Mouse (Mus musculus) hindbrain, postnatal 0 days (tissue): ENCODE results near the gene Tcte1. TPM values are rescaled to one million over a fixed set of nuclear protein-coding genes. Genes with fewer than 3 reads are reported as not detected.

Experiments used
- ATAC-seq: fragments of 200-750 bp; cut with Nextera tagmentation; 2 replicates; pipeline ENCODE4 v1.8.0; 2017; ENCODE audit warnings: mild to moderate bottlenecking, moderate TSS enrichment, moderate library complexity
- DNase-seq: peaks from one replicate; pipeline ENCODE4 v3.0.0-alpha.2; 2015; ENCODE audit warnings: low spot score
- H3K27ac ChIP-seq: fragments of 300-500 bp; sonication (generic); 2 replicates; pipeline ENCODE4 v1.5.1; 2014; ENCODE audit warnings: mild to moderate bottlenecking
- H3K27me3 ChIP-seq: fragments of 300-500 bp; sonication (generic); 2 replicates; pipeline ENCODE4 v1.6.1; 2014; ENCODE audit warnings: low read length, mixed read lengths; ENCODE audit not compliant: insufficient read depth
- H3K36me3 ChIP-seq: fragments of 300-500 bp; sonication (generic); 2 replicates; pipeline ENCODE4 v1.6.1; 2014; ENCODE audit warnings: low read length, mixed read lengths; ENCODE audit not compliant: insufficient read depth
- H3K4me1 ChIP-seq: fragments of 300-500 bp; sonication (generic); 2 replicates; pipeline ENCODE4 v1.6.1; 2014; ENCODE audit warnings: antibody characterized with exemption, low read length, mixed read lengths; ENCODE audit not compliant: insufficient read depth
- H3K4me2 ChIP-seq: fragments of 300-500 bp; sonication (generic); 2 replicates; pipeline ENCODE4 v1.6.1; 2014; ENCODE audit warnings: low read depth, mild to moderate bottlenecking, low read length, moderate library complexity, mixed read lengths
- H3K4me3 ChIP-seq: fragments of 300-500 bp; sonication (generic); 2 replicates; pipeline ENCODE4 v1.5.1; 2014; ENCODE audit warnings: low read length
- H3K9ac ChIP-seq: fragments of 300-500 bp; sonication (generic); replicated peaks from 2 replicates; pipeline ENCODE4 v1.6.1; 2014; ENCODE audit warnings: mild to moderate bottlenecking, low read length, moderate library complexity, mixed read lengths
- H3K9me3 ChIP-seq: fragments of 300-500 bp; sonication (generic); 2 replicates; pipeline ENCODE4 v1.6.1; 2016; ENCODE audit warnings: low read length, mixed read lengths
- CTCF ChIP-seq: IDR thresholded peaks from 2 replicates; pipeline ENCODE4 v1.5.1; 2016; ENCODE audit warnings: antibody characterized with exemption, control low read depth, low read depth
- WGBS: fragments of 180-500 bp; shearing (Covaris S2); extraction: QIAGEN DNeasy Blood & Tissue Kit; methylation state at CpG from one replicate; pipeline ENCODE4 v1.1.7; 2014; 5-methylcytosine and 5-hydroxymethylcytosine counted together
- polyA plus RNA-seq: library from polyadenylated mRNA; unstranded; fragments of >200 nt; fragmentation: Nextera tagmentation; extraction: Ambion mirVana; gene quantifications from 2 replicates; pipeline ENCODE4 v1.2.1, GENCODE M21; 2015
- total RNA-seq: library from RNA; depleted of rRNA; stranded (reverse); fragments of >200 nt; gene quantifications from 2 replicates; pipeline ENCODE4 v1.2.3, GENCODE M21; 2014

Gene Tcte1
- total and polyA plus RNA-seq, 2 experiments from 2014 or later: 1.5 to 4.3 TPM

DNA sequence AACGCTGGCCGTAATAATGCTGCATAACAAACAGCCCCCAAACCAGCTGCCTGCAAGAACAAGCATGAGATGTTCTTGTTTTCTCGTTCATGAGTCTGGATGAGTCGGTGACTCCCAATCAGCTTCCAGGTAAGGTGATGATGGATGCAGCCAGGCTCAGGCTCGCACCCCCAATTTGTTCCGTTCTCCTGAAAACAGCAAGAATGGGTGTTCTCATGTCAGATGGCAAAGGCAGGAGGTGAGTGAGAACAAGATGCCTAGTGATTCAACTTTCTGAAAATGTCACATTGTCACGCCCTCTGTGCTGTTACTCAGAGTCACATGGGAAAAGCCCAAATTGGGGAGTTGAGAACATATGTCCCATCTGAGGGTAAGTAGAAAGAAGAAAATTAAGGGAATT lies 37.7 kb upstream of the Tcte1 start:
- H3K4me1 ChIP-seq: no peaks in the 10 kb centered on the region
- no peak for TF ChIP-seq CTCF
- H3K9ac ChIP-seq: no peak overlapping the region
- ATAC-seq (no peak), DNase-seq (no peak)
- WGBS: 89% methylated on average over 7 of the region's 7 CpGs
- no peaks in the 10 kb centered on the region for H3K27me3 ChIP-seq
- H3K9me3 ChIP-seq: 0 out of 2 replicates have a peak, but pooled peaks cover 2% of the 10 kb centered on the region
- no peak overlapping the region for H3K4me2 ChIP-seq
- H3K27ac ChIP-seq: no peak overlapping the region
- H3K36me3 ChIP-seq: no peaks in the 10 kb centered on the region
- H3K4me3 ChIP-seq: no peak overlapping the region

GRCm38 (mm10) chr17:45487216-45487615 lies 36.0 kb upstream of the Tcte1 start:
- WGBS: 14% methylated on average over 5 of the region's 5 CpGs
- Histone ChIP-seq H3K9me3 (no peaks in the 10 kb centered on the region), H3K36me3 (no peaks in the 10 kb centered on the region), H3K4me2 (no peak overlapping the region), H3K27me3 (no peaks in the 10 kb centered on the region), H3K27ac (no peak overlapping the region), H3K9ac (no peak overlapping the region), H3K4me1 (no peaks in the 10 kb centered on the region), H3K4me3 (no peak overlapping the region)
- TF ChIP-seq CTCF: no peak
- no peak for DNase-seq
- no peak for ATAC-seq

GRCm38 (mm10) chr17:45488321-45489254 lies 34.6 kb upstream of the Tcte1 start:
- TF ChIP-seq CTCF: no peak
- no peaks in the 10 kb centered on the region for H3K4me1 ChIP-seq
- H3K27ac ChIP-seq: no peak overlapping the region
- ATAC-seq (no peak), DNase-seq (no peak)
- no peak overlapping the region for H3K4me3 ChIP-seq
- H3K4me2 ChIP-seq: no peak overlapping the region
- H3K27me3 ChIP-seq: no peaks in the 10 kb centered on the region
- no peaks in the 10 kb centered on the region for H3K36me3 ChIP-seq
- 88% methylated on average over 23 of the region's 23 CpGs for WGBS
- H3K9me3 ChIP-seq: no peaks in the 10 kb centered on the region
- no peak overlapping the region for H3K9ac ChIP-seq

- Histone ChIP-seq H3K9ac (no peak overlapping the region), H3K27me3 (no peaks in the 10 kb centered on the region), H3K9me3 (no peaks in the 10 kb centered on the region), H3K36me3 (no peaks in the 10 kb centered on the region), H3K4me2 (no peak overlapping the region), H3K27ac (no peak overlapping the region), H3K4me1 (no peaks in the 10 kb centered on the region), H3K4me3 (no peak overlapping the region)
- ATAC-seq (no peak), DNase-seq (no peak)
- no peak for TF ChIP-seq CTCF
- WGBS: 84% methylated on average over 6 of the region's 6 CpGs
These were observed 33.5 kb upstream of the Tcte1 start for GRCm38 (mm10) chr17:45489736-45490135.

- Histone ChIP-seq H3K9me3 (no peaks in the 10 kb centered on the region), H3K36me3 (no peaks in the 10 kb centered on the region), H3K4me3 (no peak overlapping the region), H3K9ac (no peak overlapping the region), H3K27me3 (no peaks in the 10 kb centered on the region), H3K4me1 (no peaks in the 10 kb centered on the region), H3K27ac (no peak overlapping the region), H3K4me2 (no peak overlapping the region)
- no peak for DNase-seq
- WGBS: 73% methylated on average over 13 of the region's 13 CpGs
- TF ChIP-seq CTCF: no peak
- ATAC-seq: no peak
These were observed 32.6 kb upstream of the Tcte1 start for GRCm38 (mm10) chr17:45490532-45491154.

DNA sequence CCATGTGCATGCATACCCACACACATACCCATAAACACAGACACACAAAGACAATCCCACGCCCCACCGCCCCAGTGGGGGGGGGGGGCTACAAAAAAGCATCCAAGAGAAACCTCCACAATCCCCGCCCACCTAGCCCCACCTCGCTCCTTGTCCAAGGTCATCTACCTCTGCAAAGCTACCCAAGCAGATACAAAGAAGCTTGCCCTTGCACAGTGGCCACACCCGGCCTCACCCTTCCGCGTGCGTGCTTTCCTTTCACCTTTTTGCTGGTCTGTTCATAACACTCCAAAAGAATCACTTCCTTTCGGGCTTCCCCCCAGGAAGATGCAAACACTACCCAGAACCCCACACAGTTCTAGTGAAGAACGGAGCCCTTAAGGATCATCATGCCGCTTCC lies 27.8 kb upstream of the Tcte1 start:
- Histone ChIP-seq H3K27me3 (no peaks in the 10 kb centered on the region), H3K36me3 (no peaks in the 10 kb centered on the region), H3K9me3 (no peaks in the 10 kb centered on the region), H3K4me2 (no peak overlapping the region), H3K4me1 (no peaks in the 10 kb centered on the region), H3K27ac (no peak overlapping the region), H3K9ac (no peak overlapping the region), H3K4me3 (no peak overlapping the region)
- ATAC-seq (no peak), DNase-seq (no peak)
- WGBS: 73% methylated on average over 11 of the region's 11 CpGs
- no peak for TF ChIP-seq CTCF

- DNase-seq: no peak
- no peaks in the 10 kb centered on the region for H3K9me3 ChIP-seq
- no peak for TF ChIP-seq CTCF
- no peaks in the 10 kb centered on the region for H3K27me3 ChIP-seq
- no peak overlapping the region for H3K4me2 ChIP-seq
- H3K4me1 ChIP-seq: no peaks in the 10 kb centered on the region
- no peak overlapping the region for H3K27ac ChIP-seq
- ATAC-seq: no peak
- H3K36me3 ChIP-seq: no peaks in the 10 kb centered on the region
- H3K4me3 ChIP-seq: no peak overlapping the region
- H3K9ac ChIP-seq: no peak overlapping the region
- 87% methylated on average over 13 of the region's 13 CpGs for WGBS
These were observed 24.8 kb upstream of the Tcte1 start for GRCm38 (mm10) chr17:45498397-45498796.
